Mouse (Mus musculus) hindbrain, embryonic 13.5 days (tissue): ENCODE results near the gene Timeless. TPM values are rescaled to one million over a fixed set of nuclear protein-coding genes. Genes with fewer than 3 reads are reported as not detected.
"Not testable (repeated sequence)": the region's sequence is repeated elsewhere in the genome, so short reads cannot be mapped to it uniquely, and the experiment has no call there.

ENCODE experiments used
- ATAC-seq: fragments of 200-750 bp; cut with Nextera tagmentation; 2 replicates; pipeline ENCODE4 v1.8.0; 2017; ENCODE audit warnings: moderate TSS enrichment; ENCODE audit not compliant: low FRiP score
- H3K27ac ChIP-seq: fragments of 300-500 bp; sonication (generic); 2 replicates; pipeline ENCODE4 v1.5.1; 2015; ENCODE audit warnings: inconsistent platforms, mild to moderate bottlenecking, moderate library complexity
- H3K27me3 ChIP-seq: fragments of 300-500 bp; sonication (generic); 2 replicates; pipeline ENCODE4 v1.6.1; 2015; ENCODE audit warnings: mild to moderate bottlenecking, inconsistent platforms
- H3K36me3 ChIP-seq: fragments of 300-500 bp; sonication (generic); 2 replicates; pipeline ENCODE4 v1.6.1; 2015; ENCODE audit warnings: mild to moderate bottlenecking, inconsistent platforms
- H3K4me1 ChIP-seq: fragments of 300-500 bp; sonication (generic); replicated peaks from 2 replicates; pipeline ENCODE4 v1.6.1; 2015; ENCODE audit warnings: inconsistent platforms
- H3K4me2 ChIP-seq: fragments of 300-500 bp; sonication (generic); 2 replicates; pipeline ENCODE4 v1.6.1; 2015; ENCODE audit warnings: inconsistent platforms, mild to moderate bottlenecking, moderate library complexity
- H3K4me3 ChIP-seq: fragments of 300-500 bp; sonication (generic); 2 replicates; pipeline ENCODE4 v1.5.1; 2015; ENCODE audit warnings: mild to moderate bottlenecking, inconsistent platforms
- H3K9ac ChIP-seq: fragments of 300-500 bp; sonication (generic); 2 replicates; pipeline ENCODE4 v1.6.1; 2015; ENCODE audit warnings: mild to moderate bottlenecking, inconsistent platforms
- H3K9me3 ChIP-seq: fragments of 300-500 bp; sonication (generic); 2 replicates; pipeline ENCODE4 v1.6.1; 2016; ENCODE audit warnings: inconsistent platforms
- WGBS: fragments of 180-500 bp; shearing (Covaris S2); methylation state at CpG from one replicate; pipeline ENCODE4 v1.1.7; 2015; 5-methylcytosine and 5-hydroxymethylcytosine counted together
- polyA plus RNA-seq: library from polyadenylated mRNA; unstranded; fragments of >200 nt; fragmentation: Nextera tagmentation; extraction: Ambion mirVana; gene quantifications from 2 replicates; pipeline ENCODE4 v1.2.1, GENCODE M21; 2015

Timeless gene
- polyA plus RNA-seq, 1 experiment from 2014 or later, result 24.6 TPM

DNA sequence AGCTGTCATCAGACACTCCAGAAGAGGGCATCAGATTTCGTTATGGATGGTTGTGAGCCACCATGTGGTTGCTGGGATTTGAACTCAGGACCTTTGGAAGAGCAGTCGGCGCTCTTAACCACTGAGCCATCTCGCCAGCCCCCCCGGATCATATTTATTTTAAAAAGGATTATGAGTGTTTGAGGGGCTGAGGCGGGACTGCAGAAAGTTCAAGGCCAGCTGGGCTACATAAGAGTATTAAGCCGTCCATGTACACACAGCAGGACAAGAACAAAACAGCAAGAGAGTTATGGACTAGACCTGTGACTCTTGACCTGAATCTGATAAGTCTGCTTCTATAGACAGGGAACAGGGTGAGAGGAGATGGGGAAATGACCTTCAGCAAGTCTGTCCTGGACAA lies 28.5 kb downstream of the Timeless start:
- not testable (repeated sequence) for H3K4me3 ChIP-seq, H3K4me1 ChIP-seq, H3K36me3 ChIP-seq, H3K4me2 ChIP-seq, ATAC-seq, H3K9me3 ChIP-seq, H3K27ac ChIP-seq, H3K9ac ChIP-seq, H3K27me3 ChIP-seq
- WGBS, result 90% methylated on average over 7 of the region's 7 CpGs

DNA sequence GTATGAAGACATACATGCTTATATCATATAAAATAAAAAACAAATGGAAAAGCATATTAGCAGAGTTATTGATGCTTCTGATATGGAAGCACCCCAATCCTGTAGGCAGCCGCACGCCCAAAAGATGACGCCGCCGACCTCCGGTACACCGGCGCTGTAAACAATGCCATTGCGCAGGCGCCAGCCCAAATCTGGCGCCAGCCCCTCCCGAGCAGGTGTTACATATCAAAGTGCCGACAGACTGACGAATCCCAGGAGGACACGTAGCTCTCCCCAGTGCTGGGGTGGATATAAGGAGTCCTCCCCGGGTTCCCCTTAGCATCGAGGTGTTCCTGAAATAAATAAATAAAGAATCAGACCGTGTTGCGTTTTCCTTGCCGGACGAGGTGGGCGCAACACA lies 30.4 kb downstream of the Timeless start:
- Histone ChIP-seq H3K4me2 (no peak overlapping the region), H3K27ac (no peak overlapping the region), H3K9ac (no peak overlapping the region), H3K9me3 (no peaks in the 10 kb centered on the region), H3K4me3 (no peak overlapping the region), H3K27me3 (no peaks in the 10 kb centered on the region), H3K4me1 (no peaks in the 10 kb centered on the region), H3K36me3 (no peaks in the 10 kb centered on the region)
- WGBS, result 79% methylated on average over 22 of the region's 22 CpGs
- no peak for ATAC-seq

- Histone ChIP-seq H3K9me3 (no peaks in the 10 kb centered on the region), H3K27me3 (no peaks in the 10 kb centered on the region), H3K4me3 (no peak overlapping the region), H3K4me2 (no peak overlapping the region), H3K27ac (no peak overlapping the region), H3K36me3 (no peaks in the 10 kb centered on the region), H3K9ac (no peak overlapping the region), H3K4me1 (no peaks in the 10 kb centered on the region)
- no peak for ATAC-seq
- WGBS, result 80% methylated on average over 6 of the region's 6 CpGs
Observed at GRCm38 (mm10) chr10:128263393-128264310, 31.8 kb downstream of the Timeless start.

DNA sequence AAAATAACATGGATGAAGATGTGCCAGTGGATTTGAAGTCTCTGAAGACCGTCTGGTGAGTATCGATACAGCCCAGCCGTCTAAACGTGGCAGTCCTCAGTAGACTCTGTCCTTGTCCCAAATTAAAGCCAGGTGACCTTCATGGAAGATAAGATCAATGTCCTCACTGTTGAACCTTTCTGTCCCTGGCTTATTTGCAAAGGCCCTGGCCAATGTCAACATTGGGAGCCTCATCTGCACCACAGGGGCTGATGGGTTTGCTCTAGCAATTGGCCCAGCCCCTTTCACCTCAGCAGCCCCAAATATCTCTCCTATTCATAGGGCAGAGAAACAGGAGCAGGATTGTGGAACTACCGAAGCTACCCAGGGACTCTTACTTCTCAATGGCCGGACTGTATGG lies 36.5 kb downstream of the Timeless start, which contains the start of gene Apof:
Gene Apof, plus strand, starts transcription at position 301 of the 400 bp plus-strand sequence.
- no peaks in the 10 kb centered on the region for H3K36me3 ChIP-seq
- no peak for ATAC-seq
- H3K9ac ChIP-seq, result no peak within 1 kb of the TSS
- H3K4me1 ChIP-seq, result peaks cover 5% of the 10 kb centered on the region; the same call in 1 of the 2 replicates
- no peak within 1 kb of the TSS for H3K4me3 ChIP-seq
- no peaks in the 10 kb centered on the region for H3K9me3 ChIP-seq
- no peak within 1 kb of the TSS for H3K4me2 ChIP-seq
- H3K27me3 ChIP-seq, result no peaks in the 10 kb centered on the region
- WGBS, result 85% methylated on average over 6 of the region's 6 CpGs
- no peak within 1 kb of the TSS for H3K27ac ChIP-seq

- no peaks in the 10 kb centered on the region for H3K27me3 ChIP-seq
- H3K4me1 ChIP-seq, result peaks cover 5% of the 10 kb centered on the region; the same call in 1 of the 2 replicates
- no peak for ATAC-seq
- H3K4me3 ChIP-seq, result no peak overlapping the region
- 91% methylated on average over 16 of the region's 16 CpGs for WGBS
- no peak overlapping the region for H3K27ac ChIP-seq
- H3K4me2 ChIP-seq, result peak overlapping the region; percentile 62; the same call in 1 of the 2 replicates
- H3K9ac ChIP-seq, result no peak overlapping the region
- H3K36me3 ChIP-seq, result no peaks in the 10 kb centered on the region
- H3K9me3 ChIP-seq, result no peaks in the 10 kb centered on the region
Observed at GRCm38 (mm10) chr10:128269206-128269910, 37.5 kb downstream of the Timeless start.

GRCm38 (mm10) chr10:128270287-128270841 lies 38.5 kb downstream of the Timeless start, which contains the start of gene Stat2:
Stat2 (plus strand) TSS chr10:128270559.
- no peaks in the 10 kb centered on the region for H3K36me3 ChIP-seq
- peak within 1 kb of the TSS; percentile 78 for H3K4me3 ChIP-seq
- no peaks in the 10 kb centered on the region for H3K9me3 ChIP-seq
- ATAC-seq, result peak; percentile 98
- H3K9ac ChIP-seq, result peak within 1 kb of the TSS; percentile 85
- peak within 1 kb of the TSS; percentile 62 for H3K4me2 ChIP-seq
- H3K27me3 ChIP-seq, result no peaks in the 10 kb centered on the region
- WGBS, result under 1% methylated on average over 43 of the region's 43 CpGs
- peaks cover 5% of the 10 kb centered on the region; the same call in 1 of the 2 replicates for H3K4me1 ChIP-seq
- H3K27ac ChIP-seq, result peak within 1 kb of the TSS; percentile 92

GRCm38 (mm10) chr10:128270866-128271265 lies 39.0 kb downstream of the Timeless start:
- H3K27ac ChIP-seq, result peak overlapping the region; percentile 92
- ATAC-seq, result no peak
- peak overlapping the region; percentile 85 for H3K9ac ChIP-seq
- 40% methylated on average over 7 of the region's 7 CpGs for WGBS
- no peaks in the 10 kb centered on the region for H3K36me3 ChIP-seq
- no peaks in the 10 kb centered on the region for H3K27me3 ChIP-seq
- H3K4me2 ChIP-seq, result peak overlapping the region; percentile 62
- no peaks in the 10 kb centered on the region for H3K9me3 ChIP-seq
- peak overlapping the region; percentile 78 for H3K4me3 ChIP-seq
- H3K4me1 ChIP-seq, result peaks cover 5% of the 10 kb centered on the region; the same call in 1 of the 2 replicates

- H3K27me3 ChIP-seq, result no peaks in the 10 kb centered on the region
- H3K9ac ChIP-seq, result no peak overlapping the region
- no peak for ATAC-seq
- H3K4me1 ChIP-seq, result peaks cover 5% of the 10 kb centered on the region; the same call in 1 of the 2 replicates
- WGBS, result 79% methylated on average over 2 of the region's 2 CpGs
- H3K27ac ChIP-seq, result no peak overlapping the region
- no peaks in the 10 kb centered on the region for H3K9me3 ChIP-seq
- H3K36me3 ChIP-seq, result peaks cover 6% of the 10 kb centered on the region
- H3K4me2 ChIP-seq, result no peak overlapping the region
- no peak overlapping the region for H3K4me3 ChIP-seq
Observed at GRCm38 (mm10) chr10:128271883-128272282, 40.0 kb downstream of the Timeless start.

GRCm38 (mm10) chr10:128272819-128273439 lies 41.1 kb downstream of the Timeless start:
- not testable (repeated sequence) for H3K9me3 ChIP-seq, ATAC-seq, H3K9ac ChIP-seq, H3K4me3 ChIP-seq, H3K27me3 ChIP-seq, H3K4me1 ChIP-seq, H3K27ac ChIP-seq, H3K4me2 ChIP-seq
- 89% methylated on average over 6 of the region's 7 CpGs for WGBS
- H3K36me3 ChIP-seq, result peaks cover 15% of the 10 kb centered on the region

DNA sequence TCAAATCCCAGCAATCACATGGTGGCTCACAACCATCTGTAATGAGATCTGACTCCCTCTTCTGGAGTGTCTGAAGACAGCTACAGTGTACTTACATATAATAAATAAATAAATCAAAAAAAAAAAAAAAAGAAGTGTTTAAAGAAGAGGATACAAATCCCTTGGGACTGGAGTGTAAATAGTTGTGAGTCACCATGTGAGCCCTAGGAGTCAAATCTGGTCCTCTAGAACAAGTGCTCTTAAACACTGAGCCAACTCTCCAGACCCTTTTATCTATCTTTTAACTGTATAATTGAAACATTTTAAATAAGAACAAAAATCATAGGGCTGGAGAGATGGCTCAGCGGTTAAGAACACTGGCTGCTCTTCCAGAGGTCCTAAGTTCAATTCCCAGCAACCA lies 43.5 kb downstream of the Timeless start:
- H3K4me2 ChIP-seq, H3K27ac ChIP-seq, H3K4me3 ChIP-seq, H3K9me3 ChIP-seq, H3K9ac ChIP-seq, H3K27me3 ChIP-seq, ATAC-seq, H3K4me1 ChIP-seq: not testable (repeated sequence)
- 86% methylated on average over 1 of the region's 1 CpGs for WGBS
- peaks cover 38% of the 10 kb centered on the region for H3K36me3 ChIP-seq

- Histone ChIP-seq H3K4me1 (no peaks in the 10 kb centered on the region), H3K4me3 (no peak overlapping the region), H3K9me3 (no peaks in the 10 kb centered on the region), H3K9ac (no peak overlapping the region), H3K36me3 (peaks cover 66% of the 10 kb centered on the region), H3K27me3 (no peaks in the 10 kb centered on the region), H3K27ac (no peak overlapping the region), H3K4me2 (no peak overlapping the region)
- 66% methylated on average over 6 of the region's 6 CpGs for WGBS
- no peak for ATAC-seq
Observed at GRCm38 (mm10) chr10:128278158-128278557, 46.3 kb downstream of the Timeless start.

GRCm38 (mm10) chr10:128280943-128281342 lies 49.1 kb downstream of the Timeless start:
- H3K9me3 ChIP-seq, result no peaks in the 10 kb centered on the region
- H3K9ac ChIP-seq, result no peak overlapping the region
- no peak for ATAC-seq
- peaks cover 91% of the 10 kb centered on the region for H3K36me3 ChIP-seq
- H3K27me3 ChIP-seq, result no peaks in the 10 kb centered on the region
- no peak overlapping the region for H3K4me2 ChIP-seq
- no peak overlapping the region for H3K4me3 ChIP-seq
- no peak overlapping the region for H3K27ac ChIP-seq
- WGBS, result 91% methylated on average over 6 of the region's 6 CpGs
- no peaks in the 10 kb centered on the region for H3K4me1 ChIP-seq
